Comparison of ENCODE assay signal across 22 mouse cellular contexts in genomic region chr1:181249537-181249936, GRCm38 (mm10). TPM values are rescaled to one million over a fixed set of nuclear protein-coding genes. Genes with fewer than 3 reads are reported as not detected.
DNase-seq lines count a peak whose midpoint lies in the region; ATAC-seq and TF ChIP-seq lines count a peak whose summit lies in the region.
"Had no signal": no experiment of that assay in that cellular context is flagged by ENCODE, and none has a peak within 500 bp of the region (broad histone marks: within the 10 kb centered on the region; RNA-seq: fewer than 3 reads in every experiment).

No protein-coding gene starts in this region.

- H3K9ac ChIP-seq in MEL (ENCODE audit: control insufficient read depth, low read depth, low read length, poor library complexity, severe bottlenecking), result no peak overlapping the region
- H3K9ac ChIP-seq in liver, embryonic 12.5 days, result peak overlapping the region; percentile 45
- H3K9ac ChIP-seq: forebrain, postnatal 0 days; kidney, embryonic 15.5 days; limb, embryonic 15.5 days; midbrain, embryonic 12.5 days had no signal

- 0 out of 2 replicates have a peak overlapping the region, but pooled peaks have one; percentile 9 for H3K27ac ChIP-seq in MEL (ENCODE audit: control insufficient read depth, low read depth, low read length)
- peak overlapping the region; percentile 99 for H3K27ac ChIP-seq in liver, embryonic 12.5 days
- H3K27ac ChIP-seq: forebrain, embryonic 10.5 days; hindbrain, postnatal 0 days; kidney, embryonic 15.5 days; left cerebral cortex, adult 2 months; limb, embryonic 15.5 days; midbrain, embryonic 12.5 days had no signal

- WGBS in liver, embryonic 12.5 days (ENCODE audit: insufficient replicate concordance), result 22% methylated on average over 6 of the region's 6 CpGs

- no peak for TF ChIP-seq CTCF in MEL (IDR thresholded peaks at IDR 0.05 in 2 of 3, conservative IDR thresholded peaks at IDR 0.05 in 1 of 3; ENCODE audit: control insufficient read depth in 1 of 3, insufficient read depth in 1 of 3, low read depth in 2 of 3, low read length in 3 of 3, poor library complexity in 1 of 3, severe bottlenecking in 1 of 3)

- peaks cover 0 to 15% of the 10 kb centered on the region in 2 experiments; a peak in 2 of 4 replicates for H3K36me3 ChIP-seq in MEL (ENCODE audit: control insufficient read depth in 1 of 2, insufficient read depth in 2 of 2, low read length in 2 of 2)
- peaks cover 57% of the 10 kb centered on the region for H3K36me3 ChIP-seq in erythroblast, embryonic 14.5 days (ENCODE audit: control insufficient read depth)
- H3K36me3 ChIP-seq in liver, embryonic 12.5 days, result 0 out of 2 replicates have a peak, but pooled peaks cover 3% of the 10 kb centered on the region
- H3K36me3 ChIP-seq: forebrain, embryonic 10.5 days; kidney, embryonic 15.5 days; limb, embryonic 15.5 days; midbrain, embryonic 12.5 days had no signal

- peak overlapping the region; percentile 48 for H3K4me2 ChIP-seq in liver, embryonic 12.5 days
- H3K4me2 ChIP-seq: kidney, embryonic 15.5 days; limb, embryonic 15.5 days; midbrain, embryonic 12.5 days had no signal

- H3K79me2 ChIP-seq in MEL (ENCODE audit: control insufficient read depth, insufficient read depth, low read length, poor library complexity), result no peaks in the 10 kb centered on the region; the same call in 1 of the 2 replicates

- no peak overlapping the region for H3K4me3 ChIP-seq in MEL (ENCODE audit: control insufficient read depth in 1 of 2, insufficient read depth in 1 of 2, low read depth in 2 of 2, low read length in 2 of 2)
- peak overlapping the region; percentile 47 for H3K4me3 ChIP-seq in erythroblast, embryonic 14.5 days (replicated peaks)
- H3K4me3 ChIP-seq in liver, embryonic 12.5 days, result no peak overlapping the region
- H3K4me3 ChIP-seq: forebrain, embryonic 10.5 days; kidney, embryonic 15.5 days; left cerebral cortex, adult 2 months; limb, embryonic 15.5 days; midbrain, embryonic 12.5 days had no signal

- TF ChIP-seq EP300 in MEL (IDR thresholded peaks at IDR 0.05; ENCODE audit: low read depth in 1 of 2, low read length in 2 of 2), result peak; percentile 29 to 47; a peak in 2 of 4 replicates

- peak; percentile 42 for DNase-seq in MEL (ENCODE audit: low read depth, low spot score)
- no peak for DNase-seq in spleen, adult 12 weeks (ENCODE audit: low spot score)
- no peak for DNase-seq in natural killer cell, adult 2 months (ENCODE audit: low spot score in 2 of 2)
- no peak for DNase-seq in frontal cortex, postnatal 36 days (ENCODE audit: low spot score in 2 of 2)
- DNase-seq in heart, postnatal 14 days, result no peak
- DNase-seq: adrenal gland, postnatal 25 days; cerebellum, adult 11-12 months; cerebellum, postnatal 10 days; forebrain, postnatal 0 days; kidney, postnatal 36 days; left cerebral cortex, postnatal 4 days; lung, postnatal 10 days had no signal

- no peak for TF ChIP-seq POLR2A in MEL (IDR thresholded peaks at IDR 0.05; ENCODE audit: control insufficient read depth in 1 of 2, insufficient read depth in 1 of 2, low read depth in 1 of 2, low read length in 2 of 2, poor library complexity in 1 of 2)

- H3K4me1 ChIP-seq in MEL (ENCODE audit: control insufficient read depth in 1 of 2, insufficient read depth in 2 of 2, low read length in 2 of 2), result peaks cover 16 to 37% of the 10 kb centered on the region in 2 experiments
- H3K4me1 ChIP-seq in erythroblast, embryonic 14.5 days (ENCODE audit: control insufficient read depth), result peaks cover 97% of the 10 kb centered on the region
- H3K4me1 ChIP-seq in liver, embryonic 12.5 days, result peaks cover 65% of the 10 kb centered on the region
- H3K4me1 ChIP-seq: midbrain, embryonic 12.5 days had no signal

- peak; percentile 82 for ATAC-seq in liver, embryonic 12.5 days
- ATAC-seq in megakaryocyte progenitor cell, adult 5-6 weeks (replicated peaks; ENCODE audit: poor library complexity), result peak; percentile 67
- ATAC-seq: forebrain, postnatal 0 days; hindbrain, postnatal 0 days; intestine, postnatal 0 days had no signal

- TF ChIP-seq RAD21 in MEL (IDR thresholded peaks at IDR 0.05; ENCODE audit: low read depth, low read length), result no peak

- no peaks in the 10 kb centered on the region for H3K27me3 ChIP-seq in MEL (ENCODE audit: control insufficient read depth in 1 of 2, insufficient read depth in 2 of 2, low read length in 2 of 2)
- no peaks in the 10 kb centered on the region for H3K27me3 ChIP-seq in erythroblast, embryonic 14.5 days (ENCODE audit: control insufficient read depth)
- H3K27me3 ChIP-seq in liver, embryonic 12.5 days (replicated peaks), result no peaks in the 10 kb centered on the region
- H3K27me3 ChIP-seq: kidney, embryonic 15.5 days; limb, embryonic 15.5 days; midbrain, embryonic 12.5 days had no signal

- intact Hi-C loops in heart, postnatal 14 days (cut with DNase I), result no loop called here

- no peaks in the 10 kb centered on the region for H3K9me3 ChIP-seq in MEL (replicated peaks; ENCODE audit: insufficient read depth, low read length)
- H3K9me3 ChIP-seq in erythroblast, embryonic 14.5 days (ENCODE audit: control insufficient read depth, low read length), result peaks cover 11% of the 10 kb centered on the region
- peaks cover 4% of the 10 kb centered on the region; the same call in 1 of the 2 replicates for H3K9me3 ChIP-seq in liver, embryonic 12.5 days (replicated peaks)
- H3K9me3 ChIP-seq: forebrain, embryonic 10.5 days; kidney, embryonic 15.5 days; limb, embryonic 15.5 days; midbrain, embryonic 12.5 days had no signal

TF ChIP-seq in MEL, 35 proteins besides CTCF, POLR2A, EP300 and RAD21:
- TF ChIP-seq GATA1 (IDR thresholded peaks at IDR 0.05; ENCODE audit: low read depth, low read length) (peak; percentile 57; the same call in 1 of the 2 replicates), POLR2AphosphoS5 (IDR thresholded peaks at IDR 0.05; ENCODE audit: borderline replicate concordance, low read depth, low read length) (no peak), ETS1 (IDR thresholded peaks at IDR 0.05; ENCODE audit: low read depth, low read length) (peak; percentile 40; the same call in 1 of the 2 replicates), MEF2A (IDR thresholded peaks at IDR 0.05; ENCODE audit: extremely low read depth, insufficient replicate concordance, low read depth, low read length, poor library complexity, severe bottlenecking) (no peak), TAL1 (IDR thresholded peaks at IDR 0.05; ENCODE audit: low read length) (peak; percentile 33; the same call in 1 of the 2 replicates)

RNA-seq across cellular contexts. Expression of gene Wdr26, which starts 37.7 kb away (rescaled TPM):
- total RNA-seq in MEL (2012; rRNA removed), result 21.6 and 23.5 TPM in 2 replicates
- 10 to 100 TPM in 1 of 2 experiments, not detected in 1; 35.1 TPM for polyA plus RNA-seq in MEL (2012; ENCODE audit: insufficient read depth in 1 of 2, insufficient read length in 2 of 2, low read depth in 1 of 2, low replicate concordance in 2 of 2, missing spikeins in 1 of 2)
- polyA plus RNA-seq in erythroblast, embryonic 14.5 days (2012), result 12.7 and 17.8 TPM in 2 replicates
- 52.5 and 56.7 TPM in 2 replicates for polyA plus RNA-seq in liver, embryonic 12.5 days (2016; fragmentation: Nextera tagmentation; extraction: Ambion mirVana)
- 124 and 137 TPM in 2 replicates for total RNA-seq in megakaryocyte progenitor cell, adult 5-6 weeks (2015)
- total RNA-seq in megakaryocyte progenitor cell, adult 5-6 weeks (2017), result 105 and 114 TPM in 2 replicates
- total RNA-seq in heart, postnatal 14 days (2021), result 100 to 1,000 TPM; 127 to 134 TPM
